Mouse (Mus musculus): ENCODE data around the gene Zswim9. TPM values are rescaled to one million over a fixed set of nuclear protein-coding genes. Genes with fewer than 3 reads are reported as not detected.

Gene Zswim9
- polyA plus RNA-seq, 1 experiment from 2014 or later: 11.6 TPM

DNA sequence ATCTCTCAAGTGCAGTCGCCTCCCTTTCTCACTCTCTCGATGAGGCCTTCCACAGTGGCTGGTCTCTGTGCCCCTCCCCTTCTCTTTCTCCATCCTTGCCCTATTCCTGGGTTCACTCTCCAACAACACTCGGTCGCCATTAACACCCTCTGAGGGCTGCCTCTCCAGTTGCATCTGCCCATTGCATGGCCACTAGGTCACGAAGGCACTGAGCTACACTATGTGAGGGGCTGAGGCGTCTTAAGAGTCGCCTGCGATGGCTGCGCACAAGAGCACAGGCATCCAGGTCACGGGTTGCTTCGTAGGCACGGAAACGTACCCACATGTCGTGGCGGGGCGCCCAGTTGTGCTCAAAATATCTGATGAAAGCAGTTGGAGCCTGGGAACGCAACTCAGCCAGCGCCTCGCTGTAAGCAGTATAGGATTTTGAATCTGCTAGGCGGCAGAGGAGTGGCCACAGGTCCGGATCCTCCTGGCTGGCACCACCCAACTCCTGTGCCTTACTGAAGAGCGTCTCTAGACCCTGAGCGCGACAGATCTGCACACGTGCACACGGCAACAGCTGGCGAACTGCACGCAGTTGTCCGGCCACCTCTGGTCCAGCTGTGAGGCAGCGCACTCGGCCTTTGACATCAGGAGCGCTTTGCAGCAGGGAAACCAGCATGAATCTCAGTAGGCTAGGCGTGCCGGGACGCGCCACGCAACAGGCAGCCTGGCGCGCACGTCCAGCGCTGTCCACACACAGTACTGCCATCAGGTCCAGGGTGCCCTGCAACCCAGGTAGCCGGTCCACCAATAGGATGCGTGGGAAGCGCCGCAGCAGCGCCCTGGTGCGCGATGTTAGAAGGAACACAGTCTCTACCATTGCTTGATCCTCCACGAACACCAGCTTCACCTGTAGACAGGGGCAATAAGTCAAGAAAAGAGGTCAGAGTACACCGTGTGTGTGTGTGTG, 17.5 kb downstream of the Zswim9 start:
- WGBS: 41% methylated on average over 50 of the region's 50 CpGs
- no peaks in the 10 kb centered on the region for H3K36me3 ChIP-seq (ENCODE audit: control insufficient read depth, insufficient read depth, low read length)
- ATAC-seq (ENCODE audit: insufficient number of reproducible peaks, insufficient read depth, low FRiP score, low read depth): 0 out of 2 replicates have a peak, but pooled peaks have one; percentile 33

DNA sequence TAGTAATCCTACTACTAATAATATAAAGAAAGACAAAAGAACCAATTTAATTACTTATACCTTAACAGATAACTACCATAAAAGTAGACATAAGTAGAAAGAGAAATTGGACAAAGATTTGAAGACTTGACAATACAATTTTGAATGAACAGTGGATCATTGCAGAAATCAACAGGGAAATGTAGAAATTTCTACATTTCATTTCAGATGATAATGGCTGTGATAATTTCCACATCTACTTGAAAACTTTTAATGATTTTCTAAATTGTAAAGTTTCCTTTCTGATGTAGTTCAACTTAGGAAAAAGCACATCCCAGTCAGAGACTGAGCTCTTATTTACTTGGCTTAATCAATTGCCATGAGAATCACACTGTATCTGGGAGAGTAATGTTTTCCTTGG, 65.8 kb downstream of the Zswim9 start, which contains the start of gene Vmn1r89:
Gene Vmn1r89 (plus strand): TSS at position 301 of the 400 bp plus-strand sequence.
- no peak within 1 kb of the TSS for H3K4me3 ChIP-seq (ENCODE audit: low read depth, low read length)
- no peaks in the 10 kb centered on the region for H3K27me3 ChIP-seq (ENCODE audit: control insufficient read depth, insufficient read depth, low read length)
- H3K9ac ChIP-seq (replicated peaks; ENCODE audit: low read depth, low read length): no peak within 1 kb of the TSS
- H3K27ac ChIP-seq (ENCODE audit: low read length): no peak within 1 kb of the TSS
- H3K9me3 ChIP-seq (ENCODE audit: control insufficient read depth, low read depth, low read length): no peaks in the 10 kb centered on the region
- H3K4me2 ChIP-seq (replicated peaks; ENCODE audit: low read depth, low read length): no peak within 1 kb of the TSS
- H3K4me1 ChIP-seq (ENCODE audit: control insufficient read depth, insufficient read depth, low read length): no peaks in the 10 kb centered on the region
- ATAC-seq (ENCODE audit: insufficient number of reproducible peaks, insufficient read depth, low FRiP score, low read depth): no peak
- no peaks in the 10 kb centered on the region for H3K36me3 ChIP-seq (ENCODE audit: control insufficient read depth, insufficient read depth, low read length)

More for the DNA sequence above, 17.5 kb downstream of the Zswim9 start:
- Histone ChIP-seq H3K4me1 (ENCODE audit: control insufficient read depth, insufficient read depth, low read length) (no peaks in the 10 kb centered on the region), H3K9ac (replicated peaks; ENCODE audit: low read depth, low read length) (no peak overlapping the region), H3K27me3 (ENCODE audit: control insufficient read depth, insufficient read depth, low read length) (no peaks in the 10 kb centered on the region), H3K27ac (ENCODE audit: low read length) (no peak overlapping the region), H3K9me3 (ENCODE audit: control insufficient read depth, low read depth, low read length) (no peaks in the 10 kb centered on the region), H3K4me2 (replicated peaks; ENCODE audit: low read depth, low read length) (no peak overlapping the region), H3K4me3 (ENCODE audit: low read depth, low read length) (no peak overlapping the region)

Other genes starting within 250 kb of the Zswim9 start
- 150 and 157 TPM in 2 replicates for gene Chmp2a, start 243.9 kb downstream of the Zswim9 start, polyA plus RNA-seq (2014; fragmentation: Nextera tagmentation; extraction: Ambion mirVana)
- 56.6 and 59.6 TPM in 2 replicates for gene Ube2m, start 240.4 kb downstream of the Zswim9 start, polyA plus RNA-seq (2014; fragmentation: Nextera tagmentation; extraction: Ambion mirVana)
- gene Mzf1, start 224.0 kb downstream of the Zswim9 start, polyA plus RNA-seq (2014; fragmentation: Nextera tagmentation; extraction: Ambion mirVana): 3.1 and 3.4 TPM in 2 replicates
- not detected in 2 replicates for gene Vmn1r85, start 183.5 kb downstream of the Zswim9 start, polyA plus RNA-seq (2014; fragmentation: Nextera tagmentation; extraction: Ambion mirVana)
- gene Vmn1r86, start 158.8 kb downstream of the Zswim9 start, polyA plus RNA-seq (2014; fragmentation: Nextera tagmentation; extraction: Ambion mirVana): not detected in 2 replicates
- not detected in 2 replicates for gene Vmn1r87, start 138.6 kb downstream of the Zswim9 start, polyA plus RNA-seq (2014; fragmentation: Nextera tagmentation; extraction: Ambion mirVana)
- not detected in 2 replicates for gene Vmn1r88, start 119.2 kb downstream of the Zswim9 start, polyA plus RNA-seq (2014; fragmentation: Nextera tagmentation; extraction: Ambion mirVana)
- not detected in 2 replicates for gene Vmn1r89, start 65.7 kb downstream of the Zswim9 start, polyA plus RNA-seq (2014; fragmentation: Nextera tagmentation; extraction: Ambion mirVana)
- gene Lig1, start 1.4 kb downstream of the Zswim9 start, polyA plus RNA-seq (2014; fragmentation: Nextera tagmentation; extraction: Ambion mirVana): 117 and 124 TPM in 2 replicates
- 1.1 and 1.3 TPM in 2 replicates for gene Pla2g4c, start 45.9 kb upstream of the Zswim9 start, polyA plus RNA-seq (2014; fragmentation: Nextera tagmentation; extraction: Ambion mirVana)
- 0.17 TPM in 1 of 2 replicates, not detected in the other for gene Cabp5, start 119.4 kb upstream of the Zswim9 start, polyA plus RNA-seq (2014; fragmentation: Nextera tagmentation; extraction: Ambion mirVana)
- not detected in 2 replicates for gene Bsph1, start 172.1 kb upstream of the Zswim9 start, polyA plus RNA-seq (2014; fragmentation: Nextera tagmentation; extraction: Ambion mirVana)